Mouse (Mus musculus) ES-E14 (cell line): ENCODE data around the gene Olfr611. TPM values are rescaled to one million over a fixed set of nuclear protein-coding genes. Genes with fewer than 3 reads are reported as not detected.
"Not testable (repeated sequence)": the region's sequence is repeated elsewhere in the genome, so short reads cannot be mapped to it uniquely, and the experiment has no call there.

Experiments
- DNase-seq: peaks from one replicate; pipeline ENCODE4 v3.0.0-alpha.2; 2013; ENCODE audit warnings: low read depth, low spot score
- H3K27ac ChIP-seq: 2 replicates; pipeline ENCODE4 v1.5.1; 2012; ENCODE audit warnings: low read depth, mild to moderate bottlenecking, low read length, moderate library complexity, mixed read lengths; ENCODE audit not compliant: poor library complexity, insufficient read depth, severe bottlenecking
- H3K36me3 ChIP-seq: 2 replicates; pipeline ENCODE4 v1.6.1; 2012; ENCODE audit warnings: mild to moderate bottlenecking, low read length, moderate library complexity, mixed read lengths; ENCODE audit not compliant: control insufficient read depth, poor library complexity, insufficient read depth, severe bottlenecking
- H3K4me1 ChIP-seq, 2 experiments: fragments of 150-350 bp in 1 of 2; sonication (generic) in 1 of 2; 2 replicates each; pipeline ENCODE4 v1.6.1; 2012; ENCODE audit warnings: low read length in 2 of 2, mild to moderate bottlenecking in 1 of 2, mixed read lengths in 1 of 2; ENCODE audit not compliant: control insufficient read depth in 2 of 2, insufficient read depth in 2 of 2, poor library complexity in 1 of 2
- H3K4me3 ChIP-seq, 2 experiments: fragments of 150-350 bp in 1 of 2; sonication (generic) in 1 of 2; 2 replicates each; pipeline ENCODE4 v1.5.1; 2012; ENCODE audit warnings: low read length in 2 of 2, low read depth in 1 of 2, mild to moderate bottlenecking in 1 of 2, mixed read lengths in 1 of 2; ENCODE audit not compliant: insufficient read depth in 1 of 2, poor library complexity in 1 of 2, severe bottlenecking in 1 of 2
- H3K9ac ChIP-seq: 2 replicates; pipeline ENCODE4 v1.6.1; 2012; ENCODE audit warnings: low read depth, mild to moderate bottlenecking, low read length, mixed read lengths; ENCODE audit not compliant: poor library complexity, insufficient read depth, severe bottlenecking
- H3K9me3 ChIP-seq: fragments of 150-350 bp; sonication (generic); 2 replicates; pipeline ENCODE4 v1.6.1; 2012; ENCODE audit warnings: low read depth, mild to moderate bottlenecking, low read length; ENCODE audit not compliant: control insufficient read depth, insufficient read depth
- CHD2 ChIP-seq: IDR thresholded peaks from 2 replicates; pipeline ENCODE4 v1.6.1; 2014; ENCODE audit warnings: mild to moderate bottlenecking, low read depth, low read length, inconsistent platforms
- HCFC1 ChIP-seq: IDR thresholded peaks from 2 replicates; pipeline ENCODE4 v1.6.1; 2012; ENCODE audit warnings: low read length, inconsistent platforms, borderline replicate concordance; ENCODE audit not compliant: insufficient read depth
- MAFK ChIP-seq: IDR thresholded peaks from 2 replicates; pipeline ENCODE4 v1.6.1; 2014; ENCODE audit warnings: mild to moderate bottlenecking, low read depth, low read length, inconsistent platforms; ENCODE audit not compliant: insufficient read depth
- ZC3H11A ChIP-seq: IDR thresholded peaks from 2 replicates; pipeline ENCODE4 v1.6.1; 2012; ENCODE audit warnings: low read depth, mild to moderate bottlenecking, inconsistent platforms, low read length, borderline replicate concordance
- ZNF384 ChIP-seq: IDR thresholded peaks from 2 replicates; pipeline ENCODE4 v1.6.1; 2012; ENCODE audit warnings: low read depth, low read length, inconsistent platforms
- in situ Hi-C, 2 experiments: fragments of 600-800 bp; cut with MboI; formaldehyde crosslinking; loops; one replicate each; pipeline ENCODE4 v1.15.1; 2025; ENCODE audit warnings: low sequenced_read_pairs in 2 of 2, inconsistent platforms in 1 of 2; ENCODE audit not compliant: unreplicated experiment in 2 of 2
- total RNA-seq: library from RNA; depleted of rRNA; stranded (reverse); fragments of 300-350 nt; gene quantifications from 2 replicates; pipeline ENCODE4 v1.2.3, GENCODE M21; 2012; rRNA removed

Olfr611 gene
- total RNA-seq, 1 experiment, result not detected

DNA sequence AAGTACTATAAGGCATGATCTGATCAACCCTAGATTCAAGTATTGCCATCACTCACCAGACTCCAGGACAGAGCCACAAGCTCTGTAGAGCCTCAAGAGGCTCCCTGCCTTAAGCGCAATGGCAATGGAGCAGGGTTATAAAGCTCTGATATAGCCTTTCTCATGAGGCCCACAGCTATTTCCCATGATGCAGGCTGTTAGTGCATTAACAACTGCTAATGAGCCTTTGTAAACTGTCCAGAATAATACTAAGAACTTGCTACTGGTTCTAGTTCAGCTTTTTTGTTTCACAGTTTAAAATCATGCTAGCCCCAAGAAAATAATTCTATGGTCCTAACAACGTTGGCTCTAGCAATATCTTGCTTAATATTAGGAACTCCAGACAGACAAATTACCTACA lies 8.6 kb downstream of the Olfr611 start, which contains the start of gene Olfr610:
Gene Olfr610 (minus strand): TSS at position 101 of the 400 bp plus-strand sequence.
- H3K9me3 ChIP-seq, result no peaks in the 10 kb centered on the region
- H3K9ac ChIP-seq, result no peak within 1 kb of the TSS
- no peaks in the 10 kb centered on the region for H3K36me3 ChIP-seq
- no peak within 1 kb of the TSS for H3K27ac ChIP-seq
- in situ Hi-C loops, result no loop called here
- DNase-seq, result no peak
- TF ChIP-seq CHD2 (no peak), ZC3H11A (no peak), ZNF384 (no peak)
- no peak within 1 kb of the TSS for H3K4me3 ChIP-seq
- no peaks in the 10 kb centered on the region for H3K4me1 ChIP-seq

DNA sequence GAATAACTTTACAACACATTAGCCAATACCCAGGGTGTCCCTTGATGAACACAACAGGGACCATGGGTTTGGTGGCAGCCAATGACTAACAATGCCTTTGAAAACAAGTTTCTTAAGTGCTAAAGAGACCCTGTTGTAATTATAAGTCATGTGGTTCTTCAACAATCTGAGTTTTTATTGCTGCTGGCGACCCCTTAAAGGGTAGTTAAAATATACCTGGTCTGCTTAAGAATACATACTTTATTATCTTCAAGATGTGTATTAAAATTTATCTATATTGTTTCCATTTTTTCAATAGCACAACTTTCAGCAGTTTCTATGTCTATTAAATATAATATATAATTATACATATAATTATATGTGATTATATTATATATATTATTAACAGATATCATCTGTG lies 22.7 kb downstream of the Olfr611 start, which contains the start of gene Olfr609:
Gene Olfr609 (minus strand): TSS at position 101 of the 400 bp plus-strand sequence.
- Histone ChIP-seq H3K9ac (no peak within 1 kb of the TSS), H3K4me1 (no peaks in the 10 kb centered on the region), H3K4me3 (no peak within 1 kb of the TSS), H3K9me3 (no peaks in the 10 kb centered on the region), H3K27ac (no peak within 1 kb of the TSS), H3K36me3 (no peaks in the 10 kb centered on the region)
- TF ChIP-seq CHD2, result no peak
- no peak for TF ChIP-seq ZNF384
- TF ChIP-seq ZC3H11A, result no peak
- no peak for TF ChIP-seq HCFC1
- TF ChIP-seq MAFK, result no peak
- in situ Hi-C loops, result no loop called here
- DNase-seq, result no peak

DNA sequence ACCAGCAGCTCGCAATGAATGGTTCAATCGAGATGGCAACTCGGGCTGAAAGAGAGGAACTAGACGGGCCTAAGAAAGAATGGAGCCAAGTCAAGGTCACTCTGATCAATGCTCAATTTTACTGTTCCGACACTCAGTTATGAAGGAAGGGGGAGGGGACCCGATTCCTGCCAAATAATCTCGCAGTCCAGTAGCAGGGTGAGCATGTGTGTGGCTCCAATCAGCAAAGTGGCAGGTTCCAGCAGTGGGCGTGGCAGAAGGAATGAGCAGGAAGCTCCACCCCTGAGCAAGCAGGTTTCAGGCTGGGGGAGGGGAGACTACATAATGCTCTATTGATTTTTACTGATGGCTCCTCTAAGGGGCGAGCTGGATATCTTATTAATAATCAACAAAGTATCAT lies 43.5 kb downstream of the Olfr611 start:
- H3K4me3 ChIP-seq, H3K9me3 ChIP-seq, DNase-seq, in situ Hi-C loops, H3K36me3 ChIP-seq, H3K27ac ChIP-seq, H3K4me1 ChIP-seq, H3K9ac ChIP-seq: not testable (repeated sequence)

DNA sequence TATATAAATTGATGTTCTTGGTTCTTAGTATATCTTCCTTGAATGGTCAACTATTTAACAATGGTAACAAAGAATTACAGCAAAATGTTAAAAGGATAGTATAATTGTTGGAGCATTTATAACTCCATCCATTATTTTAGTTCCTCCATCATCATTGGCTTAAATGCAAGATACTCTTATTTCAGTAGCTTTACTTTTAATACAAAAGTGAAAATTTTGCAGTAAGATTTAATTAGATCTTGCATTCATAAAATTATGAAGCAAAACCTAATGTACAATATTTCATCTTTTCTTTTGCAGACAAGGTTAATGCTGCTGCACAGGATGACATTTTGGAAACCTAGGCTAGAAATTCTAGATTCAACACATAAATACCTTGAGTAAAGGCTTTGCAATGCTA lies 51.1 kb downstream of the Olfr611 start, which contains the start of gene Olfr608:
Gene Olfr608 (plus strand): TSS at position 301 of the 400 bp plus-strand sequence.
- Histone ChIP-seq H3K36me3 (no peaks in the 10 kb centered on the region), H3K9me3 (no peaks in the 10 kb centered on the region), H3K4me1 (no peaks in the 10 kb centered on the region), H3K27ac (no peak within 1 kb of the TSS), H3K4me3 (no peak within 1 kb of the TSS), H3K9ac (no peak within 1 kb of the TSS)
- no peak for TF ChIP-seq HCFC1
- no peak for TF ChIP-seq ZNF384
- no peak for TF ChIP-seq MAFK
- no peak for TF ChIP-seq ZC3H11A
- no peak for TF ChIP-seq CHD2
- in situ Hi-C loops, result no loop called here
- no peak for DNase-seq

Other genes with a start within 250 kb of the Olfr611 start
- not detected in 2 replicates for gene Olfr596, start 215.2 kb downstream of the Olfr611 start, total RNA-seq
- not detected in 2 replicates for gene Olfr597, start 204.5 kb downstream of the Olfr611 start, total RNA-seq
- not detected in 2 replicates for gene Olfr598, start 197.3 kb downstream of the Olfr611 start, total RNA-seq
- not detected in 2 replicates for gene Olfr599, start 184.9 kb downstream of the Olfr611 start, total RNA-seq
- gene Olfr600, start 171.2 kb downstream of the Olfr611 start, total RNA-seq, result not detected in 2 replicates
- not detected in 2 replicates for gene Olfr601, start 158.2 kb downstream of the Olfr611 start, total RNA-seq
- not detected in 2 replicates for gene Olfr603, start 134.7 kb downstream of the Olfr611 start, total RNA-seq
- gene Usp17lc, start 105.8 kb downstream of the Olfr611 start, total RNA-seq, result 3.7 and 6.4 TPM in 2 replicates
- gene Olfr605, start 75.4 kb downstream of the Olfr611 start, total RNA-seq, result not detected in 2 replicates
- gene Olfr606, start 71.8 kb downstream of the Olfr611 start, total RNA-seq, result not detected in 2 replicates
- not detected in 2 replicates for gene Olfr607, start 56.7 kb downstream of the Olfr611 start, total RNA-seq
- gene Olfr608, start 51.0 kb downstream of the Olfr611 start, total RNA-seq, result not detected in 2 replicates
- not detected in 2 replicates for gene Olfr609, start 22.8 kb downstream of the Olfr611 start, total RNA-seq
- gene Olfr610, start 8.7 kb downstream of the Olfr611 start, total RNA-seq, result not detected in 2 replicates
- gene Olfr612, start 21.9 kb upstream of the Olfr611 start, total RNA-seq, result not detected in 2 replicates
- gene Olfr613, start 27.2 kb upstream of the Olfr611 start, total RNA-seq, result not detected in 2 replicates
- gene Olfr615, start 35.2 kb upstream of the Olfr611 start, total RNA-seq, result not detected in 2 replicates
- gene Olfr616, start 48.3 kb upstream of the Olfr611 start, total RNA-seq, result not detected in 2 replicates
- not detected in 2 replicates for gene Olfr617, start 52.2 kb upstream of the Olfr611 start, total RNA-seq
- not detected in 2 replicates for gene Olfr618, start 69.3 kb upstream of the Olfr611 start, total RNA-seq
- gene Olfr619, start 79.7 kb upstream of the Olfr611 start, total RNA-seq, result not detected in 2 replicates
- not detected in 2 replicates for gene Olfr620, start 91.7 kb upstream of the Olfr611 start, total RNA-seq
- not detected in 2 replicates for gene Olfr622, start 121.9 kb upstream of the Olfr611 start, total RNA-seq
- not detected in 2 replicates for gene Olfr623, start 142.9 kb upstream of the Olfr611 start, total RNA-seq
- gene Olfr624, start 150.3 kb upstream of the Olfr611 start, total RNA-seq, result 0.04 TPM in 1 of 2 replicates, not detected in the other
- gene Olfr625-ps1, start 161.9 kb upstream of the Olfr611 start, total RNA-seq, result not detected in 2 replicates
- not detected in 2 replicates for gene Olfr243, start 193.8 kb upstream of the Olfr611 start, total RNA-seq
- not detected in 2 replicates for gene Olfr628, start 209.5 kb upstream of the Olfr611 start, total RNA-seq
- not detected in 2 replicates for gene Olfr629, start 224.1 kb upstream of the Olfr611 start, total RNA-seq
- not detected in 2 replicates for gene Olfr630, start 236.5 kb upstream of the Olfr611 start, total RNA-seq